Mouse (Mus musculus) adrenal gland, postnatal 14 days (tissue): ENCODE results near the gene Srf. TPM values are rescaled to one million over a fixed set of nuclear protein-coding genes. Genes with fewer than 3 reads are reported as not detected.

Experiments
- DNase-seq: peaks from one replicate; pipeline ENCODE4 v3.0.0; 2021; ENCODE audit warnings: mixed read lengths
- microRNA-seq, 2 experiments: library from miRNA; unstranded; fragments of <30 nt; microRNA quantifications; one replicate each; pipeline ENCODE4 v1.2.0; 2021
- total RNA-seq: library from RNA; stranded (reverse); gene quantifications from 2 replicates; pipeline ENCODE4 v1.2.3, GENCODE M21; 2021

The Srf gene
- total RNA-seq, 1 experiment from 2014 or later = 38.4 TPM

DNA sequence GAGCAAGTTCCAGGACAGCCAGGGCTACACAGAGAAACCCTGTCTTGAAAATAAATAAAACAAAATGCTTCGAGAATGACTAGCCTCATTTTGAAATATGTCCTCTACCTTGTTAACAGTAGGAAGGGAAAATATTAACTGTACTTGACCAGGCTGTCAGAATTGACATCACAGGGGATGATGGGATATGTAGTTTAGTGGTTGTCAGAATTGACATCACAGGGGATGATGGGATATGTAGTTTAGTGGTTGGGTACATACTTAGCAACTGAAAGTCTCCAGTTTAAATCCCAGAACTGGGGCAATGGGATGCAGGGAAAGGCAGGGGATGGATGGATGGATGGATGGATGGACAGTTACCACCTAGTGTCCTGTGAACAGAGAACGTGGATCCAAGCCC lies 42.6 kb downstream of the Srf start:
- no peak for DNase-seq

DNA sequence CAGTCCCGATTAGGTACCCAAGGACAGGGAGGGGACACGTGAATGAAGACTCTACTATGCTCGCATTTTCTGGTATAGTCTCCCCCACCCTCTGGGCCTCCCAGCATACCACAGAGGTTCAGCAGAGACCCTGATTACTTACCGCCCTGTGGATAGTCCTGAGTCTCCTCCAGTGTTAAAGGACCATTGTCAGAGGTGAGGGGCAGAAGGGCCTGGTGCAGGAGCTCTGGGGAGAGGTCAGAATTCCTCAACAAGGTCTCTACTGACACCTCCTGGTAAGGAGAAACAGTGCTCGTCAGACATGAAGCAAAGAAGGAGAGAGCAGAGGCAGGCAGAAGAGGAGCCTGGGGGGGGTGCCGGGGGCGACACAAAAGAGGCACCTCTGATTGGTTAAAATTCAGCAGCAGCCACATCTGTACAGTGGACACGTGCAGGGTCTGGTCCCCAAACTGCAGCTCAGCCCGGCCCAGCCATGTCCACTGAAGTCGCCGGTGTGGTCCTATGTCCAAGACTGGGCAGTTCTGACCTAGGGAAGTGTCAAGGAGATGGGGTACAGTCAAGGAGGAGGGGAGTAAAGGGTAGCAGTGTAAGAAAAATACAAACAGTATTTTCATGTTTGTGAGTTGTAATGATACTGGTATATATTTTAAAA lies 44.8 kb downstream of the Srf start:
- DNase-seq = no peak

DNA sequence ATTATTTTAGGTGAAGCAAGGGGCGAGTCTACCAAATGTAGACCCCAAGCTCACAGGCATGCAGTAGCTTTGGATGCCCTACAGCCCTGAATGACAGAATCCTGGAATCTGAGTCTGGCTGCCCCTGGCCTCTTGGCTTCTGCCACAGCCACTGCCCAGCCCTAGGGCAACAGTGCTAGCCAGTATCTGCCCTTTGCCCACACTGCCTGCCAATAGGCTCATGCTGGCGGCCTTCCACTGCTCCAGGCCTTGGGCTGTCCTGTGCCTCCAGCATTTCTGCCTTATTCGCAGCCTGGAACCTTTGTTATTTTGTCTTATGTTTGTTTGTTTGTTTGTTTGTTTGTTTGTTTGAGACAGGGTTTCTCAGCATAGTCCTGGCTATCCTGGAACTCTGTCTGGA lies 50.4 kb downstream of the Srf start:
- peak; percentile 59 for DNase-seq

DNA sequence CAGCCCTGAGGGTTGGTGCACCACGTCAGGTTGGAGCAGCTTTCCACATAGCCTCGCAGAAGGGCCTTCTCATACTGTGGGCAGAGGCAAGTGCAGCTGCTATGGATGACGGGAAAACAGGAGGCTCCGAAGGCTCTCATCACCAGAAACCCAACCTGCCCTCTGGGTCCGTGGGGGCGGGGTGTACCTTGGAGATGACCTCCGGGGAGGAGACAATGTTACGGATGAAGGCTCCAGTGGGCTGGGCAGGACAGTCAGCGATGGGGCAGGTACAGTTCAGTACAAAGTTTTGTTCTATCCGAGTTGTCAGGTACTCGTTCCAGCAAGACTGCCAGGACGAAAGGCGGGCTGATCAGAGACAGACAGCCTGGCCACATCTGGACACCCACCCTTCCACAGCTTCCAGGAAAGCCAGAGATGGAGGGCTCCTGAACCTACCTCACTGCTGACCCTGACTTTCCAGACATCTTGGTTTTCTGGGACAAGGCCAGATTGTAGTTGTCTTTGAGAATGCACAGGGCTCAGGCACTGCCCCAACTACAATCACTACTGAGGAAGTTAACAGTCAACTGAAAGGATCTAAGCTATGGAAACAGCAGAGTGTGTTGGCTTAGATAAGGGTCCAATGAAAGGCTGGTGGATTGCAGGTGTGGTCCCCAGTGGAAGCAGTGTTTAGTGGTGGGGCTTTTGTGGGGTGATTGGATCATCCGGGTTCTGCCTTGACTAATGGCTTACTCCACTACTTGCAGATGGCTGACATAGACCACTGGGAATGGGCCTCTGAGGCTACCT lies 51.9 kb downstream of the Srf start:
- DNase-seq = peak; percentile 3

DNA sequence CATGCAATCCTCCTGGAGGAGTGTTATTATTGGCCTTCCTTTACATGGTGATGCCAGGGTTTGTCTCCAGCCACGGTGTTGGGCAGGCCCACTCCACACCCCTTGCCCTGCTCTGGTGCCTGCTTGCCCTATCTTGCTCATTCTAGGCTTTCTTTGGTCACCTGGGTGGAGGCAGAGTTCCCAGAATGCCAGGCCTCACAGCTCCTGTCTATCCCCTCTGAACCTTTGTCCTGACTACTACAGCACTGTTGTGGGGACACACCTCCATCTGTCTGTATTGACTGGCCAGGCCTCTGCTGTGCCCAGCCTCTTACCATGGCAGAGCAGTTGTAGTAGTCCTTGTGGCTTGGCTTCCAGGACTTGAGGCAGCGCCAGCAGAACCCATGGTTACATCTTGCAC lies 53.2 kb downstream of the Srf start:
- no peak for DNase-seq

Small RNA genes within 50 kb of the gene (microRNA-seq; reads per million reads assigned to microRNA genes)
- gene Mir6976 = 1.1 to 1.3 reads per million in 2 experiments

Other genes with a start within 250 kb of the Srf start
- 10.1 and 11.5 TPM in 2 replicates for gene Abcc10, start 227.8 kb downstream of the Srf start, total RNA-seq
- 28.7 and 37.0 TPM in 2 replicates for gene Zfp318, start 172.4 kb downstream of the Srf start, total RNA-seq
- gene Crip3, start 127.2 kb downstream of the Srf start, total RNA-seq = 1.1 and 1.2 TPM in 2 replicates
- 0.49 and 14.3 TPM in 2 replicates for gene Slc22a7, start 117.7 kb downstream of the Srf start, total RNA-seq
- gene Ttbk1, start 68.5 kb downstream of the Srf start, total RNA-seq = 0.78 and 1.4 TPM in 2 replicates
- 5.3 and 7.8 TPM in 2 replicates for gene Dnph1, start 59.5 kb downstream of the Srf start, total RNA-seq
- gene Cul9, start 9.8 kb downstream of the Srf start, total RNA-seq = 17.1 and 20.7 TPM in 2 replicates
- gene Ptk7, start 73.3 kb upstream of the Srf start, total RNA-seq = 13.8 and 16.0 TPM in 2 replicates
- 32.3 and 34.7 TPM in 2 replicates for gene Klc4, start 89.8 kb upstream of the Srf start, total RNA-seq
- 127 and 134 TPM in 2 replicates for gene Mrpl2, start 90.1 kb upstream of the Srf start, total RNA-seq
- gene Cul7, start 94.2 kb upstream of the Srf start, total RNA-seq = 45.5 and 52.3 TPM in 2 replicates
- gene Rrp36, start 118.2 kb upstream of the Srf start, total RNA-seq = 23.7 and 25.7 TPM in 2 replicates
- gene Mea1, start 122.6 kb upstream of the Srf start, total RNA-seq = 80.5 and 90.2 TPM in 2 replicates
- 80.0 and 83.6 TPM in 2 replicates for gene Klhdc3, start 124.7 kb upstream of the Srf start, total RNA-seq
- 47.1 and 49.0 TPM in 2 replicates for gene Ppp2r5d, start 148.9 kb upstream of the Srf start, total RNA-seq
- 70.2 and 72.3 TPM in 2 replicates for gene Pex6, start 155.3 kb upstream of the Srf start, total RNA-seq
- 6.9 and 124 TPM in 2 replicates for gene Gnmt, start 173.0 kb upstream of the Srf start, total RNA-seq
- 41.0 and 43.1 TPM in 2 replicates for gene Cnpy3, start 196.0 kb upstream of the Srf start, total RNA-seq
- gene Ptcra, start 207.5 kb upstream of the Srf start, total RNA-seq = 0.33 TPM in 1 of 2 replicates, not detected in the other
- 62.9 and 66.5 TPM in 2 replicates for gene 2310039H08Rik, start 216.5 kb upstream of the Srf start, total RNA-seq
- gene Rpl7l1, start 226.5 kb upstream of the Srf start, total RNA-seq = 92.0 and 97.4 TPM in 2 replicates